In the genomic region with DNA sequence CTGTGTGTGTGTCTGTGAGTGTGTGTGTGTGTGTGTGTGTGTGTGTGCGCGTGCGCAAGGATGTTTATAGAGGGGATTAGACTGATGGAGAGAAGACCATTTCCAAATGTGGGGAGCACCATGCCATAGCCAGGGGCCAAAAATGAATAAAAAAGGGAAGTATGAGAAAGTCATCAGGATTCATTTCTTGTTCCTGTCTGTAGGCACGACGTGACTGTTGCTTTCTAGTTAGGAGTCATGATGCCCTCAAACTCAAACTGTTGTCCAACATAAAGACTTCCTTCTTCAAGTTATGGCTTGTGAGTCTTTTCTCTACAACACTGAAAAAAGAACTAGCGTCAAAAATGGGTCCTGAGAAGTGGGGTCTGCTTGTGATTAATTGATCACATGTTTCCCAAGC, we compare ENCODE assay signal across 10 mouse cellular contexts.
"Had no signal": no experiment of that assay in that cellular context is flagged by ENCODE, and none has a peak within 500 bp of the region (broad histone marks: within the 10 kb centered on the region; RNA-seq: fewer than 3 reads in every experiment).

No protein-coding gene starts in this region.

- DNase-seq: retina, postnatal 1 day; right cerebral cortex, adult 18-20 months; right cerebral cortex, postnatal 14 days; right cerebral cortex, postnatal 4 days; spleen, adult 18-20 months; thymus, adult 18-20 months; thymus, adult 2 months; thymus, postnatal 25 days; thymus, postnatal 36 days; thymus, postnatal 4 days had no signal
